Mouse (Mus musculus): ENCODE measurements around the gene Adam6b.
"Not testable (repeated sequence)": the region's sequence is repeated elsewhere in the genome, so short reads cannot be mapped to it uniquely, and the experiment has no call there.

Adam6b gene

DNA sequence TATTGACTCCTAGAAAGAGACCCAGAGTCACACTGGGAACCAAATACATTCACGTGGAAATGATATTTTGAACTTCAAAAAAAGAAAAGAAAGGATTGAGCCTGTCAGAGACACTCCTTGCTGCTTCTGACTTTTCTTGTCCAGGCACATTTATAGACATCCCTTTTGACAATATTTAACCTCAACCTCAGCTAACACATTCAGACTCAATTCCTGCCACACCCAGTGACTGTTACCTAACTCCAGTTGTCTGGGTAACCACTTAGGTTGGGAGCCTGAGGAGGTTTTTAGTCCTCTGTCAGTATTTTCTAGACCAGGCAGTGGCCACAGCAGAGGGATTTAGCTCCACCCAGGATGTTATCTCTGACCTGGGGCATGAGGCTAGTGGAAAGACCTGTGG is at the start of gene Adam6b:
Adam6b (plus strand) TSS at position 301 of the 400 bp plus-strand sequence.
- not testable (repeated sequence) for DNase-seq (ENCODE audit: low read depth, low spot score)

DNA sequence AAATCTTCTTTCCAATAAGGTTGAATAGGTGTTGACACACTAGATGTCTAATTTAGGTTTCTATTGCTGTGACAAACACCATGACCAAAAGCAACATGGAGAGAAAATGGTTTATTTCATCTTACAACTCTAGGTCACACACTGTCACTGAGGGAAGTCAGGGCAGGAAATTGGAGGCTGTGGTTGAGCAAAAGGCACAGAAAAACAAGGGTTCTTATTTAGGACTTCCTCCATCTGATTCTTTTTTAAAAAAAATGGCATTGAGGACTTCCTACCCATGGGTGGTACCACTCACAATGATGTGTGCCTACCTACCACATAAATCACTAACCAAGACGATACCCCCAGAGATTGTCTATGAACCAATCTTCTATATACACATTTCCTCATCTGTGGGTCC is 43.2 kb upstream of the Adam6b start:
- no peak for DNase-seq (ENCODE audit: low read depth, low spot score)

DNA sequence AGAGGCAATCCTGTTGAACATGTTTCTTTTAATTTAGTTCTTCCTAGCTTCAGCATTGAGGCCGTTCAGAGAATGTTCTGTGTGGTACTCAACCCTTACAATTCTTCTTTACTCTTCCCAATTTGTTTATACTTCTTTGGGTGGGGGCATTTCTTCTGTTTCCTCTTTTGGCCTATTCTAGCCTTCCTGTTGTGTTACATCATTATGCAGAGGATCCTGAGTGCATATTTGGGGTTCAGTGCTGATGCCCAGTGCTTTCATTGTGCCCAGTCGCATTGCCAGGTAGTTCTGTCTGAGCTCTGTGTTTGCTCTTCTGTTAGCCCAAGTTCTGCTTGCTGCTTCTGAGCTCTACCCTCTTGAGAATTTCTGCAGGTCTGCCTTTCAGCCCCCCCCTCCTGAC is 13.1 kb upstream of the Adam6b start:
- DNase-seq (ENCODE audit: low read depth, low spot score), result no peak

DNA sequence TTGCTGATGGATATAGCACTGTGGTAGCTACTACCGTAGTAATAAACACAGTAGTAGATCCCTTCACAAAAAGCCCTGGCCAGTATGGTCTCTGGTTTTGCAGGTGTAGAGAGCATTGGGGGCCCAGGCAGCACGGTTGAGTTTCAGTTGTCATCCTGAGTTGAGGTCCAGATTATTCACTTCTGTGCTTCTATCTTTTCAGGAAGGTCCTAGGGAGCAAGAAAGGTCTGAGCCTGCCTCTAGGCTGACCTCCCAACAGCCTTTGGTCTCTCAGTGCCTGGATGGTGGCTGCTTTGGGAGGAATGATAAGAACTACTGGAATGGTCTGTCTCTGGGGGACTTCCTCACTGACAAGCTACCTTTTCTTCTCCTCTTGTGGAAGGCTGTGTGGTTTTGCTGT is 7.2 kb upstream of the Adam6b start:
- DNase-seq (ENCODE audit: low read depth, low spot score), result no peak

DNA sequence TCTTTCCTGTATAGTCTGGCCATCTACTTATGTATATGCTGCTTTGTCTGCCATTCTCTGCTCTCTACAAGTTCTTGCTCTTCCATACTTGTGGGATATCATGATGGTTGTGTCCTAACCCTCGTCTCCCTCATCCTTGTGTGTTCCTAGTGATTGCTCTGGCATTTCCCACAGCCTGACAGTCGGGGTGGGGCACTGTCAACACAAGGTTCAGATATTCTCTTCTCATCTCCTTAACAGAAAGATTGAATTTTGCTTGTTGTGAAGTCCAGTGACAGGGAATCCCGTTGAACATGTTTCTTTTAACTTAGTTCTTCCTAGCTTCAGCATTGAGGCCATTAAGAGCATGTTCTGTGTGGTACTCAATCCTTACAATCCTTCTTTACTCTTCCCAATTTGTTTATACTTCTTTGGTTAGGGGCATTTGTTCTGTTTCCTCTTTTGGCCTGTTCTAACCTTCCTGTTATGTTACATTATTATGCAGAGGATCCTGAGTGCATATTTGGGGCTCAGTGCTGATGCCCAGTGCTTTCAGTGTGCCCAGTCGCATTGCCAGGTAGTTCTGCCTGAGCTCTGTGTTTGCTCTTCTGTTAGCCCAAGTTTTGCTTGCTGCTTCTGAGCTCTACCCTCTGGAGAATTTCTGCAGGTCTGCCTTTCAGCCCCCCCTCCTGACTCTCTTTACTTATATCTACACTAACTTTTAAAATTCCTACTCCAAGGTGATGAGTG is 6.5 kb upstream of the Adam6b start:
- no peak for DNase-seq (ENCODE audit: low read depth, low spot score)

DNA sequence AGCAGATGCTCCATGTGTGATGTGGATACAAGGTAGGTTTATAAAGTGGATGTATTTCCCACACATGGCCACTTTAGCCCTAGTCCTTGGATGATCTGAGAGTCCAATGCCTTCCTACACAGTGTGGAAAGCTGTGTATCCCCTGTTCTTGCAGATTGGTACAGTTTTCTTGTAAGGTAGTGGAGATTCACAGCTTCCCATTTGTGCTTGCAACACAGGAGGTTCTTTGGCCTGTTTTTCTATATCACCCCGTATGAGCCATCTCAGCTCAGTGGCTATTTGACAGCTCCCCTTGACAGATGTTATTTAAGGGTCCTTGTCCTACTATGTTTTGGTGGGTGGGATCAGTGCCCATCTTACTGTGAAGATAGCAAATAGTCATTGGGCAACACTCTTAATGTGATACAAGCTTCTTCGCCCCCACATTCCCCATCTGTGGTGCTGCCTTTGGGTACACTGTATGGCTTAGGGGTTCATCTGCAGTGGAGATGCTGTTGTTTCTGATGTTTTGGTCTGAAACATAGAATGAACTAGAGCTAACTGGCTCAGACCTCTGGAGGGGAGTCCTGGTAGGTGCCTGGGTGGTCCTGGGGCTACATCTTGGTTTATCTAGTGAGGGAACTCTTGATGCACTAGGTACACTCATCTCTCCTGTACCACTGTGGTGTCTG is 5.7 kb upstream of the Adam6b start:
- no peak for DNase-seq (ENCODE audit: low read depth, low spot score)

DNA sequence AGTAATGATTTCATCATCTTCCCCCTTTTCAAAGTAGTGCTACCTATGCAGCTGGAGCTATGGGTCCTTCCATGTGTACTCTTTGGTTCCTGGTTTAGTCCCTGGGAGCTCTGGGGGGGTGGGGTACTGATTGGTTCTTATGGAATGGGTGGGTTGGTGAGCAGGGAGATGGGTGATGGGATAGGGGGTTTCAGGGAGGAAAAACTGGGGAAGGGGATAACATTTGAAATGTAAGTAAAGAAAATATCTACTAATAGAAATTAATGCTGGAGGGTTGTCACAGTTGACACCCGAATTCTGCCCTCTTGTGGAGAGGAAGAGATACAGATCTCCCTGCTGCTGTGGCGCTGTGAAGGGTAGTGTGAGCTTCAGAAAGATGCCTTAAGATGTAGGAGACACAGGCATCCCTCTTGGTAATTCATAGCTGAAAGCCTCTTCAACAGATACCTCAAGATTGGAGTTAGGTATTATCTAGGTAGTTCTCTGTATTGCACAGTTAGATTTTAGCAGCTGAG is 4.3 kb upstream of the Adam6b start:
- DNase-seq (ENCODE audit: low read depth, low spot score), result peak; percentile 0

DNA sequence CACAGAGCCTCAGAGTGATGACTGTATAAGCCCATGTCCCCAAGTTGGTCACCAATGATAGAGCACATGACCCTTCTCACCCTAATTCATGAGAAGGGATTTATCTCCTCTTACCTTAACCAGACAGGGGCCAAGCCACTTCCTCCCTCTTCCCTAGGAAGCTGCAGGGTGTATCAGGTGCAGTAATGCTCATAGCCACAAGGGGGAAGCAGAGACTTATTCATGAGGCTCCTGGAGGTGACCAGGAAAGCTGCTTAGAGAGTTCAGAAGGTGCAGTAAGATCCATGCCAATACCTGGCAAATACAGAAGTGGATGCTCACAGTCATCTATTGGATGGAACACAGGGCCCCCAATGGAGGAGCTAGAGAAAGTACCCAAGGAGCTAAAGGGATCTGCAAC is 1.6 kb upstream of the Adam6b start:
- DNase-seq (ENCODE audit: low read depth, low spot score), result peak; percentile 16

DNA sequence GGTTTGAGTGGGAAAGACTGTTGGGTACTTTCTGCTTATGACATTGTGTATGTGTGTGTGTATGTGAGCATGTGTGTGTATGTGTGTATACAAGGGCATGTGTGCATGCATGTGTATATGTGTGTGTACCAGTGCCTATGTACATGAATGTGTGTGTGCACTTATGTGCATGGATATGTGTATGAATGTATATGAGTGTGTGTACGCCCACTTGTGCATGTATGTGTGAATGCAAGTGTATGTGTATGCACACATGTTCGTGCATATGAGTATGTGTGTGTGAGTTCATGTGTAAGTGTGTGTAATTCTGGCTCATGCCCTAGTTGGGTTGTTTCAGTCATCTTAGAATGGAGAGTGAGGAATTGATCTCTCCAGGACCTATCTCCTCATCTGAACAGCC is 36.6 kb downstream of the Adam6b start:
- DNase-seq (ENCODE audit: low read depth, low spot score), result no peak

All from retina, adult 2 months (tissue).